Comparison of ENCODE assay signal across 9 mouse cellular contexts in genomic region chr17:24644030-24644715, GRCm38 (mm10). TPM values are rescaled to one million over a fixed set of nuclear protein-coding genes. Genes with fewer than 3 reads are reported as not detected.
DNase-seq lines count a peak whose midpoint lies in the region; ATAC-seq and TF ChIP-seq lines count a peak whose summit lies in the region.
"Had no signal": no experiment of that assay in that cellular context is flagged by ENCODE, and none has a peak within 500 bp of the region (broad histone marks: within the 10 kb centered on the region; RNA-seq: fewer than 3 reads in every experiment).

No protein-coding gene starts in this region.

- peak overlapping the region; percentile 69 for H3K27ac ChIP-seq in spleen, adult 2 months (ENCODE audit: insufficient read depth, low read length)
- H3K27ac ChIP-seq in hindbrain, postnatal 0 days: peak overlapping the region; percentile 60; the same call in 1 of the 2 replicates
- peak overlapping the region; percentile 62 for H3K27ac ChIP-seq in liver, embryonic 15.5 days (replicated peaks)
- H3K27ac ChIP-seq: macrophage had no signal

- no peaks in the 10 kb centered on the region for H3K9me3 ChIP-seq in hindbrain, postnatal 0 days (ENCODE audit: low read length)
- H3K9me3 ChIP-seq in liver, embryonic 15.5 days (replicated peaks): no peaks in the 10 kb centered on the region

- TF ChIP-seq POLR2A in spleen, adult 2 months (IDR thresholded peaks at IDR 0.05; ENCODE audit: low read depth, low read length): no peak

- H3K4me1 ChIP-seq in spleen, adult 2 months (ENCODE audit: control insufficient read depth, insufficient read depth, insufficient read length): no peaks in the 10 kb centered on the region; the same call in 1 of the 2 replicates
- no peaks in the 10 kb centered on the region for H3K4me1 ChIP-seq in hindbrain, postnatal 0 days (ENCODE audit: insufficient read depth, low read length)
- H3K4me1 ChIP-seq in liver, embryonic 15.5 days (replicated peaks): peaks cover 28% of the 10 kb centered on the region

- H3K27me3 ChIP-seq in spleen, adult 2 months (ENCODE audit: control insufficient read depth, insufficient read depth, low read length): no peaks in the 10 kb centered on the region
- no peaks in the 10 kb centered on the region for H3K27me3 ChIP-seq in hindbrain, postnatal 0 days (ENCODE audit: insufficient read depth, low read length)
- H3K27me3 ChIP-seq in liver, embryonic 15.5 days: peaks cover 22% of the 10 kb centered on the region

- H3K4me2 ChIP-seq in hindbrain, postnatal 0 days (ENCODE audit: low read depth, low read length): no peak overlapping the region
- no peak overlapping the region for H3K4me2 ChIP-seq in liver, embryonic 15.5 days

- WGBS in spleen, adult 2 months: 59% methylated on average over 7 of the region's 7 CpGs
- WGBS in hindbrain, postnatal 0 days: 61% methylated on average over 6 of the region's 7 CpGs
- WGBS in liver, embryonic 15.5 days (ENCODE audit: insufficient replicate concordance): 41% methylated on average over 7 of the region's 7 CpGs

- no peak overlapping the region for H3K4me3 ChIP-seq in spleen, adult 2 months (ENCODE audit: extremely low read depth, insufficient read depth, insufficient read length)
- no peak overlapping the region for H3K4me3 ChIP-seq in hindbrain, postnatal 0 days (ENCODE audit: low read length)
- no peak overlapping the region for H3K4me3 ChIP-seq in liver, embryonic 15.5 days (replicated peaks)

- no peak for TF ChIP-seq CTCF in spleen, adult 2 months (IDR thresholded peaks at IDR 0.05; ENCODE audit: extremely low read depth, insufficient read depth, insufficient read length, insufficient replicate concordance)
- TF ChIP-seq CTCF in hindbrain, postnatal 0 days (IDR thresholded peaks at IDR 0.05; ENCODE audit: low read depth): no peak

- no peak overlapping the region for H3K9ac ChIP-seq in hindbrain, postnatal 0 days (replicated peaks; ENCODE audit: low read length)
- no peak overlapping the region for H3K9ac ChIP-seq in liver, embryonic 15.5 days

- ATAC-seq in hindbrain, postnatal 0 days: no peak
- no peak for ATAC-seq in liver, embryonic 15.5 days (ENCODE audit: insufficient read depth)

- no peaks in the 10 kb centered on the region for H3K36me3 ChIP-seq in spleen, adult 2 months (ENCODE audit: control insufficient read depth, insufficient read depth, low read length)
- H3K36me3 ChIP-seq in hindbrain, postnatal 0 days (ENCODE audit: insufficient read depth, low read length): 0 out of 2 replicates have a peak, but pooled peaks cover 10% of the 10 kb centered on the region
- no peaks in the 10 kb centered on the region for H3K36me3 ChIP-seq in liver, embryonic 15.5 days (replicated peaks)

- no peak for DNase-seq in spleen, adult 2 months (ENCODE audit: low read depth in 1 of 2, low spot score in 2 of 2)
- DNase-seq in spleen, postnatal 36 days (ENCODE audit: low spot score in 2 of 2): no peak
- DNase-seq in hindbrain, postnatal 0 days (ENCODE audit: low spot score): no peak
- DNase-seq in yolk sac, embryonic 10.5 days (ENCODE audit: low spot score): peak; percentile 52
- no peak for DNase-seq in gastrocnemius, adult 8-10 months (ENCODE audit: low spot score in 2 of 2)
- no peak for DNase-seq in urinary bladder, postnatal 14 days (ENCODE audit: low spot score)
- DNase-seq in cerebellum, postnatal 14 days: no peak

RNA-seq across cellular contexts. Expression of gene Slc9a3r2, which starts 6.0 kb away (rescaled TPM):
- 62.2 and 66.7 TPM in 2 replicates for polyA plus RNA-seq in spleen, adult 2 months (2012; rRNA removed)
- 72.8 and 91.1 TPM in 2 replicates for total RNA-seq in hindbrain, postnatal 0 days (2014; rRNA removed)
- polyA plus RNA-seq in hindbrain, postnatal 0 days (2015; fragmentation: Nextera tagmentation; extraction: Ambion mirVana): 57.6 and 60.6 TPM in 2 replicates
- 10.8 and 13.8 TPM in 2 replicates for polyA plus RNA-seq in liver, embryonic 15.5 days (2015; fragmentation: Nextera tagmentation; extraction: Ambion mirVana)
- 10 to 100 TPM; 17.8 to 38.4 (median 20.8) TPM for total RNA-seq in gastrocnemius, adult 8-10 months (2022)
- polyA plus RNA-seq: macrophage had no signal

RNA-seq across cellular contexts. Expression of gene Nthl1, which starts 11.7 kb away (rescaled TPM):
- polyA plus RNA-seq in spleen, adult 2 months (2012; rRNA removed): 7.1 and 8.1 TPM in 2 replicates
- total RNA-seq in hindbrain, postnatal 0 days (2014; rRNA removed): 4.2 and 5.6 TPM in 2 replicates
- 7.2 and 7.8 TPM in 2 replicates for polyA plus RNA-seq in hindbrain, postnatal 0 days (2015; fragmentation: Nextera tagmentation; extraction: Ambion mirVana)
- 5.8 and 6.4 TPM in 2 replicates for polyA plus RNA-seq in liver, embryonic 15.5 days (2015; fragmentation: Nextera tagmentation; extraction: Ambion mirVana)
- 1 to 10 TPM; 1.8 to 3.4 (median 2.2) TPM for total RNA-seq in gastrocnemius, adult 8-10 months (2022)

RNA-seq across cellular contexts. Expression of gene Tsc2, which starts 11.7 kb away (rescaled TPM):
- polyA plus RNA-seq in spleen, adult 2 months (2012; rRNA removed): 86.1 and 90.2 TPM in 2 replicates
- total RNA-seq in hindbrain, postnatal 0 days (2014; rRNA removed): 98.0 and 114 TPM in 2 replicates
- 45.7 and 51.2 TPM in 2 replicates for polyA plus RNA-seq in hindbrain, postnatal 0 days (2015; fragmentation: Nextera tagmentation; extraction: Ambion mirVana)
- 18.8 and 21.4 TPM in 2 replicates for polyA plus RNA-seq in liver, embryonic 15.5 days (2015; fragmentation: Nextera tagmentation; extraction: Ambion mirVana)
- 10 to 100 TPM; 75.8 to 86.4 (median 82.7) TPM for total RNA-seq in gastrocnemius, adult 8-10 months (2022)

RNA-seq across cellular contexts. Expression of gene Npw, which starts 14.1 kb away (rescaled TPM):
- polyA plus RNA-seq in spleen, adult 2 months (2012; rRNA removed): 0.71 and 1.7 TPM in 2 replicates
- total RNA-seq in hindbrain, postnatal 0 days (2014; rRNA removed): 0.78 TPM in 1 of 2 replicates, not detected in the other
- polyA plus RNA-seq in hindbrain, postnatal 0 days (2015; fragmentation: Nextera tagmentation; extraction: Ambion mirVana): 0.65 and 0.81 TPM in 2 replicates
- polyA plus RNA-seq in liver, embryonic 15.5 days (2015; fragmentation: Nextera tagmentation; extraction: Ambion mirVana): 0.30 TPM in 1 of 2 replicates, not detected in the other
- total RNA-seq in gastrocnemius, adult 8-10 months (2022): not detected
- polyA plus RNA-seq: macrophage had no signal

RNA-seq across cellular contexts. Expression of gene Zfp598, which starts 25.3 kb away (rescaled TPM):
- 59.7 and 77.0 TPM in 2 replicates for polyA plus RNA-seq in spleen, adult 2 months (2012; rRNA removed)
- total RNA-seq in hindbrain, postnatal 0 days (2014; rRNA removed): 40.9 and 47.0 TPM in 2 replicates
- 14.2 and 14.6 TPM in 2 replicates for polyA plus RNA-seq in hindbrain, postnatal 0 days (2015; fragmentation: Nextera tagmentation; extraction: Ambion mirVana)
- polyA plus RNA-seq in liver, embryonic 15.5 days (2015; fragmentation: Nextera tagmentation; extraction: Ambion mirVana): 9.9 and 12.5 TPM in 2 replicates
- 10 to 100 TPM; 22.4 to 27.6 (median 27.0) TPM for total RNA-seq in gastrocnemius, adult 8-10 months (2022)
